Mouse (Mus musculus) layer of hippocampus, adult 18-20 months (tissue): ENCODE data around the gene Gm3854. TPM values are rescaled to one million over a fixed set of nuclear protein-coding genes. Genes with fewer than 3 reads are reported as not detected.

ENCODE experiments used
- DNase-seq, 2 experiments: peaks; one replicate each; pipeline ENCODE4 v3.0.0; 2022; ENCODE audit warnings: low spot score in 2 of 2
- total RNA-seq, 2 experiments: library from RNA; stranded (reverse); gene quantifications; 2 replicates each; pipeline ENCODE4 v1.2.3; 2021

Gm3854 gene
- total RNA-seq, 2 experiments from 2014 or later = 6.2 to 6.3 TPM

DNA sequence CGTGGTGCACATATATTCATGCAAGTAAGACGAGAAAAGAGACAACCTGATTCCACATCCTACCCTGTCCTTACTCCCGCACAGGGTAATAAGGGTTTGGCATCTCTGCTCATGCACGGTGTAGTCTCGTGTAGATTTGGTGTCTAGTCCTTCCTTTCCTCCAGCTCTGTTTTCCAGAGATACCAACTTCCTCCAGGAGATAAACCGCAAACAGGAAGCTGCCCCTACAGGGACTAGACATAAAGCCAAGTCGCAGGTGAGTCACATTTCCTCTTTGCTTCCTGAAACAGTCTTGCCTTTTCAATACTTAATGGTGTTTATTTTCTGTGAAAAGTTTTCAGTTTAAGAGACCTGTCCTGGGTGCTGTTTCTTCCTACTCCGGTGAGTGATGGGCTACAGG lies 40.5 kb downstream of the Gm3854 start:
- no peak for DNase-seq

DNA sequence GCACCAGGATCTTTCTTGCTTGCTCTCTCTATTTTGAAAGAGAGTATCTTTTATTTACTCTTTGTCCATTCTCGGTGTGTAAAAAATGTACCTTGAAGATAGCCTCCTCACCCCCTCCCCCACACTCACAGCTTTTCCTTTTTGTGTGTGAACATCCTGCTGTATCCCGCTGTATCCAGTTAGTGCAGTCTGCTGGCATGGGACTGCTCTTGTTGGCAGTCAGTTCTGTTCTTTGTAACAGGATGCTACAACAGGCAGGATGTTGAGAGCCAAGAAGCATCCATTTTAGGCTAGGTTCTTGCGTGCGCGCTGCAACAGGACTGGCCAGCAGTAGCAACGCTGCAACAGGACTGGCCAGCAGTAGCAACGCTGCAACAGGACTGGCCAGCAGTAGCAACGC lies 43.4 kb downstream of the Gm3854 start:
- DNase-seq = peak; percentile 38 to 72

DNA sequence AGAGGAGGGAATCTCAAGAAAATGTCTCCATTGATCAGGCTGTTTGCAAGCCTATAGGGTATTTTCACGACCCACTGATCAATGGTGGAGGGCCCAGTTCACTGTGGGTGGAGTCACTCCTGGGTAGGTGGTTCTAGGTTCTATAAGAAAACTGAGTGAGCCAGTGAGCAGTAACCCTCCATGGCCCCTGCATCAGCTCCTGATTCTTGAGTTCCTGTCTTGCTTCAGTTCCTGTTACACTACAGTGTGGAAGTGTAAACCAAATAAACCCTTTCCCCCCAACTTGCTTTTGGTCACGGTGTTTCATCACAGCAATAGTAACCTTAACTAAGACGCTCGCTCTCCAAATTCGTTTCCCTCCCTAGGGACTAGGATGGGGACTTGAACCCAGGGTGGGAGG lies 45.4 kb downstream of the Gm3854 start:
- no peak for DNase-seq

DNA sequence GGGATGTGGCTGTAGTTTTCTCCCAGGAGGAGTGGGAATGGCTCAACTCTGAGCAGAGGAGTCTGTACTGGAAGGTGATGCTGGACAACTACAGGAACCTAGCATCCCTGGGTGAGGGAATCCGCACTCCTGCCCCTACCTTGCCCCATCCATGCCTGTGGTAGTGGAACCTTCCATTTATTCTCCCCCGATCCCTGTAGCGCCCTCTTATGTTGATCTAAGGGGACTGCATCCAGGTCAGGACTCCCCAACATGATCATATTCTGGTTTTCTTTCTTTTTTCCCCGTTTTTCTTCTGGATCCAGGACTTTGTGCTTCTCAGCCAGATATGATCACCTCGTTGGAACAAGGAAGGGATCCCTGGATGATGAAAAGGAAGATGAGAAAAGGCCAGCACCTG lies 45.9 kb downstream of the Gm3854 start:
- DNase-seq = no peak

DNA sequence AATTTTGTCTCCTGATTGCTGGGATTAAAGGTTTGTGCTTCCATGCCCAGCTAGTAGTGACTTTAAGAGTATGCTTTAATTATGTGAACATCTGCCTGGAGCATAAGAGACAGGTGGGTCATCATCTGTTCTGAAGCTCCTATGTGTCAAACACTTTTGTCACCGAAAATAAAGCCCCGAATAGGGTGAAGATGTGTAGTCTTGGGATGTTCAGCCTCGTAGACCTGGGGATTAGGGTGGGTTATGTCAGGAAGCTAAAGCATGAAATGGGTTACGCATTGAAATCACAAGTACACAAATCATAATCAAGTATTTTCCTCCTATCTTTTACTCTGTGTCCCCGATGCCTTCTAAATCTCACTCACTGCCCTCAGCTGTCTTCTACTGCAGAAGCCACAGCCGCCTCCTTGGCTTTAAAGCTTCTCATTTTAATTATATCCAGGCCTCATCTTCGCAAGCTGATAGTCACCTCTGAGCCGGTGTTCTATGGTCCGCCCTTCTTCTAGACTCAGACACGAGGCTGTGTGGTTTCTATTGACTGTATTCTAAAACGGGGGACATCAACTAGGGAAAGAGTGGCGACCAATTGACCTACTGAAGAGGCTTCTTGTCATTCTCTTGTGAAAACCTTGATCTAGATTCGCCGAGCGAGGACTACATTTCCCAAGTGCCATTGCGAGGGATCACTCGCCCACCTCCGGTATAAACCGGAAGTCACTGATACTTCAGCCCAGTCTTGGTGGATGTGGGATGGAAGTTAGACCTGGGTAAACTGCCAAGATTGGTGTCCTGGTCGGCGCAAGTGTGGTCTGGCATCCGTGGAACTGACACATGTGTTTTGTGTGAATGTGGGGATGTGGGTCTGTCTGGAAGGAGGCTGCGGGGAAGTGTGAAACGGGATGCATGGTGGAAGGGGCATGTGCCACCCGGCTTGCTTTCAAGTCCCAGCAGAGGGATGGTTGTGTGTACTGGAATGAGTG lies 54.7 kb downstream of the Gm3854 start, which contains the start of gene Smim17:
Gene Smim17, plus strand, starts transcription at position 720 of the 980 bp plus-strand sequence.
- DNase-seq = peak; percentile 74 to 84

Other genes starting within 250 kb of the Gm3854 start
- gene Zfp787, start 187.8 kb upstream of the Gm3854 start, total RNA-seq = 10 to 100 TPM; 27.5 to 28.5 TPM
- 10 to 100 TPM; 45.8 to 61.9 TPM for gene Zfp444, start 171.5 kb upstream of the Gm3854 start, total RNA-seq
- not detected for gene Galp, start 146.7 kb upstream of the Gm3854 start, total RNA-seq
- not detected for gene Zscan5b, start 121.5 kb upstream of the Gm3854 start, total RNA-seq
- gene Epp13, start 91.0 kb upstream of the Gm3854 start, total RNA-seq = not detected
- 10 to 100 TPM; 17.0 to 19.5 TPM for gene Zfp667, start 57.2 kb upstream of the Gm3854 start, total RNA-seq
- gene Zfp583, start 12.5 kb upstream of the Gm3854 start, total RNA-seq = 10 to 100 TPM in 1 of 2 experiments, 1 to 10 TPM in 1; 9.8 to 10.1 TPM
- gene Zfp78, start 19.5 kb downstream of the Gm3854 start, total RNA-seq = 1 to 10 TPM; 4.8 to 6.9 TPM
- gene Zfp28, start 39.5 kb downstream of the Gm3854 start, total RNA-seq = 1 to 10 TPM; 7.5 to 8.6 TPM
- gene Smim17, start 55.0 kb downstream of the Gm3854 start, total RNA-seq = 10 to 100 TPM; 20.3 to 21.6 TPM
- under 1 TPM; 0.42 to 0.61 TPM for gene Gm20715, start 66.5 kb downstream of the Gm3854 start, total RNA-seq
- 1 to 10 TPM; 1.5 to 1.7 TPM for gene Olfr1344, start 94.9 kb downstream of the Gm3854 start, total RNA-seq
- gene Olfr1336, start 112.4 kb downstream of the Gm3854 start, total RNA-seq = under 1 TPM in 1 of 2 experiments, not detected in 1; 0.05 TPM
- not detected for gene Olfr1346, start 123.3 kb downstream of the Gm3854 start, total RNA-seq
- not detected for gene Olfr5, start 143.2 kb downstream of the Gm3854 start, total RNA-seq
- not detected for gene Olfr1347, start 156.0 kb downstream of the Gm3854 start, total RNA-seq
- gene Olfr1348, start 165.0 kb downstream of the Gm3854 start, total RNA-seq = not detected
- not detected for gene Olfr1349, start 179.2 kb downstream of the Gm3854 start, total RNA-seq
- not detected for gene Olfr1350, start 221.1 kb downstream of the Gm3854 start, total RNA-seq